Mouse (Mus musculus) forebrain, postnatal 0 days (tissue): ENCODE data around the gene Hdac10. TPM values are rescaled to one million over a fixed set of nuclear protein-coding genes. Genes with fewer than 3 reads are reported as not detected.

Experiments
- ATAC-seq: fragments of 200-750 bp; cut with Nextera tagmentation; 2 replicates; pipeline ENCODE4 v1.8.0; 2017; ENCODE audit warnings: mild to moderate bottlenecking, moderate library complexity
- DNase-seq: peaks from one replicate; pipeline ENCODE4 v3.0.0-alpha.2; 2015
- H3K27ac ChIP-seq: fragments of 300-500 bp; sonication (generic); 2 replicates; pipeline ENCODE4 v1.5.1; 2014; ENCODE audit warnings: low read depth, mild to moderate bottlenecking, antibody characterized with exemption, low read length, moderate library complexity, mixed read lengths
- H3K27me3 ChIP-seq: fragments of 300-500 bp; sonication (generic); 2 replicates; pipeline ENCODE4 v1.6.1; 2014; ENCODE audit warnings: mild to moderate bottlenecking, low read length, mixed read lengths; ENCODE audit not compliant: insufficient read depth
- H3K36me3 ChIP-seq: fragments of 300-500 bp; sonication (generic); 2 replicates; pipeline ENCODE4 v1.6.1; 2014; ENCODE audit warnings: mild to moderate bottlenecking, moderate library complexity; ENCODE audit not compliant: insufficient read depth
- H3K4me1 ChIP-seq: fragments of 300-500 bp; sonication (generic); 2 replicates; pipeline ENCODE4 v1.6.1; 2014; ENCODE audit warnings: antibody characterized with exemption; ENCODE audit not compliant: insufficient read depth
- H3K4me2 ChIP-seq: fragments of 300-500 bp; sonication (generic); 2 replicates; pipeline ENCODE4 v1.6.1; 2014; ENCODE audit warnings: low read depth, mild to moderate bottlenecking, moderate library complexity
- H3K4me3 ChIP-seq: fragments of 300-500 bp; sonication (generic); 2 replicates; pipeline ENCODE4 v1.5.1; 2014; ENCODE audit warnings: low read depth, low read length, mixed read lengths
- H3K9ac ChIP-seq: fragments of 300-500 bp; sonication (generic); 2 replicates; pipeline ENCODE4 v1.6.1; 2014; ENCODE audit warnings: mild to moderate bottlenecking
- H3K9me3 ChIP-seq: fragments of 300-500 bp; sonication (generic); 2 replicates; pipeline ENCODE4 v1.6.1; 2016; ENCODE audit warnings: low read length
- CTCF ChIP-seq: sonication (generic); IDR thresholded peaks from 2 replicates; pipeline ENCODE4 v1.5.1; 2016; ENCODE audit warnings: antibody characterized with exemption, control low read depth, low read depth
- WGBS: fragments of 180-500 bp; shearing (Covaris S2); extraction: QIAGEN DNeasy Blood & Tissue Kit; methylation state at CpG from one replicate; pipeline ENCODE4 v1.1.7; 2014; 5-methylcytosine and 5-hydroxymethylcytosine counted together
- polyA plus RNA-seq: library from polyadenylated mRNA; unstranded; fragments of >200 nt; fragmentation: Nextera tagmentation; extraction: Ambion mirVana; gene quantifications from 2 replicates; pipeline ENCODE4 v1.2.1, GENCODE M21; 2015
- total RNA-seq: library from RNA; depleted of rRNA; stranded (reverse); fragments of >200 nt; gene quantifications from 2 replicates; pipeline ENCODE4 v1.2.3, GENCODE M21; 2014; rRNA removed

Hdac10 gene
- total RNA-seq (33.1 and 44.3 TPM in 2 replicates), polyA plus RNA-seq (27.9 and 30.1 TPM in 2 replicates)

DNA sequence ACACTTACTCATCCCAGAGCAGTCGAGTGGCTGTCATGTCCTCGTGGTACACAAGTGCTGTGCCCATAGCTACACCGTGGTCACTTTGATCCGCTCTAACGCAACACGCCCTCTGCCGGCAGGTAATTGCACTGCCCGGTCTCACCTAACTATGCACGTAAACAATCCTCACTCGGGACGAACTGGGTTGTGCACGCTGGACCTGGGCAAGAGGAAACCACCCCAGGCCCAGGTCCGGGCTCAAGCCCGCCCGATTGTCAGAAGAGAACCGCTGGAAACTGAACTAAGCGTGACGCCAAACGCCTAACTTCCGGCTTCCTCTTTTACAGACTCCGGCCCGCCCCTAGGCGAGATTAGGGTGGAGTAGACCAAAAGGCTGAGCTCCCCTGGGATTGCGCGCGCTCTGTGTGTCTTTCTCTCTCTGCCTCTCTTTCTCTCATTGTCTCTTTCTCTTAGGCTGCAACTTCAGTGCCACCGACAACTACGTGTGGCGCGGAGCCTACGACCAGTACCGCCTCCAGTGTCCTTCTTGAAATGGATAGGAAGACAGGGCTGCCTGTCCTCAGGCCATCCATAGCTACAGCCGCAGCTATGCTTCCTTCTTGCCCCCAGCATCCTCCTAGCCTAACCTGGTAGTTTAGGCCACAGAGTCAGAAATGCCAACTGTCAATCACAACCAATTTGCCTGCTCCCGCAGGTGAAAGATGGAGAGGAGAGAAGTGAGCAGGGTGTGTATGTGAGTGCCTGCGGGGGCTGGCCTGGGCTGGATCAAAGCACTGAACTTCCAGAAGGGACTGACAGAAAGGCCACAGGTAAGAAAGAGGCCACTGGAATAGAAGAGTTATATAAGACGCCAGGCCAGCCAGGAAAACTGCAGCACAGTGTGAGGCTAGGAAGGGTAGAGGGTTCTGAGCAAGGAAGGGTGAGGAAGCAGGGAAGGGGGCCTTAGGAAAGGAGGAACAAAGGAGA, at the start of gene Hdac10:
Hdac10 (minus strand) TSS at position 319 of the 969 bp plus-strand sequence.
- DNase-seq (peak; percentile 87), ATAC-seq (peak; percentile 90)
- Histone ChIP-seq H3K4me3 (peak within 1 kb of the TSS; percentile 47), H3K27ac (peak within 1 kb of the TSS; percentile 70), H3K9me3 (no peaks in the 10 kb centered on the region), H3K4me1 (peaks cover 10% of the 10 kb centered on the region), H3K27me3 (no peaks in the 10 kb centered on the region), H3K4me2 (peak within 1 kb of the TSS; percentile 84), H3K36me3 (peaks cover 13% of the 10 kb centered on the region; the same call in 1 of the 2 replicates), H3K9ac (peak within 1 kb of the TSS; percentile 56)
- TF ChIP-seq CTCF: peak; percentile 95
- 4% methylated on average over 36 of the region's 36 CpGs for WGBS

DNA sequence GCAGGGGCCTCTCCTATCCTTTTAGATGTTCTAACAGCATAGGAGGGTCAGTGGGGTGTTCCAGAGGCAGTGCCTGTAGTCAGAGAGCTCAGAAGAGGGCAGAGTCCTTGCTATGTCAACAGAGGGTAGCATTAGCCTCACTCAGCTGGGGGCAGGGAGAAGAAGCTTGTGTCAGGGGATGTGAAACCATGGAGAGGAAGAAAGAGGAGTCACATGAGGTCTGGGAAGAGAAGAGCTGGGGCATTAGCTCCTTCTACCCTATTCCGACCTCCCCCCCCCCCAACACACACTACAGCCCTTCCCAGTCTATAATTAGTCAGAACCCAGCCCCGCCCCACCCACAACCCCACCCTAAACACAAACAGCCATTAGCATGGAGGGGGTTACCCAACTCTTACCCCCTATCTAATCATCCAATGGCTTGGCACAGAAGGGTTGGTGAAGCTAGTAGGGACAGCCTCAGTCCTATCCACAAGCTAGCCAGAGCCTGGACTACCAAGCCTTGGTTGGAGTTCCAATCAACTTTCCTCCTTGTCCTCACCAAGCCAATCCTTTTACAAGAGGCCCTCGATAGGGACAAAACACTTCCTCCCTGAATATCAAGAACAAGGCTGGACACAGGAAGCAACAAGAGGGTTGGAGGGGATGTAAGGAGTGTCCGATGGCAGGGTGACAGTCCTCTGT, 49.2 kb upstream of the Hdac10 start:
- ATAC-seq (no peak), DNase-seq (no peak)
- H3K9ac ChIP-seq: no peak overlapping the region
- peaks cover 41% of the 10 kb centered on the region for H3K4me1 ChIP-seq
- H3K27ac ChIP-seq: 0 out of 2 replicates have a peak overlapping the region, but pooled peaks have one; percentile 45
- H3K36me3 ChIP-seq: no peaks in the 10 kb centered on the region
- H3K4me3 ChIP-seq: no peak overlapping the region
- 60% methylated on average over 4 of the region's 4 CpGs for WGBS
- no peaks in the 10 kb centered on the region for H3K27me3 ChIP-seq
- peak overlapping the region; percentile 86 for H3K4me2 ChIP-seq
- no peak for TF ChIP-seq CTCF
- no peaks in the 10 kb centered on the region for H3K9me3 ChIP-seq

DNA sequence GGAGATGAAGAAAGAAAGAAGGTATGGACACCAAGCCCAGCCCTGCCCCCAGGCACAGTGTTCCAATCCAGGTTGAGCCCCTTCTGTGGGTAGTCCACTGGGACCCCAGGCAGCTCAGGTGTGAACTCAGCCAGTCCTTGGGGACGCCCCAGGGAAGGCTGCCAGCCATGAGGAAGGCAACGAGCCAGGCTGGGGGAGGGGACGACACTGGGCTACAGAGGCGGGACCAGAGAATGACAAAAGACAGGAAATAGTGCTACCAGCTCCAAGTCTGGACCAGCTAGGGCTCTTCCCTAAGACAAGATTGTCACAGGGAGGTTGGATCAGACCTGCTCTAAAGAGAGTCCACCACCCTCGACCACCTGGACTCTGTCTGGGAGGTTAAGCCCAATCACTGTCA, 48.6 kb upstream of the Hdac10 start:
- 0 out of 2 replicates have a peak overlapping the region, but pooled peaks have one; percentile 45 for H3K27ac ChIP-seq
- peaks cover 44% of the 10 kb centered on the region for H3K4me1 ChIP-seq
- ATAC-seq (no peak), DNase-seq (peak; percentile 47)
- H3K9me3 ChIP-seq: no peaks in the 10 kb centered on the region
- 13% methylated on average over 5 of the region's 5 CpGs for WGBS
- H3K4me3 ChIP-seq: no peak overlapping the region
- H3K36me3 ChIP-seq: no peaks in the 10 kb centered on the region
- no peaks in the 10 kb centered on the region for H3K27me3 ChIP-seq
- no peak for TF ChIP-seq CTCF
- H3K9ac ChIP-seq: no peak overlapping the region
- peak overlapping the region; percentile 24 for H3K4me2 ChIP-seq

DNA sequence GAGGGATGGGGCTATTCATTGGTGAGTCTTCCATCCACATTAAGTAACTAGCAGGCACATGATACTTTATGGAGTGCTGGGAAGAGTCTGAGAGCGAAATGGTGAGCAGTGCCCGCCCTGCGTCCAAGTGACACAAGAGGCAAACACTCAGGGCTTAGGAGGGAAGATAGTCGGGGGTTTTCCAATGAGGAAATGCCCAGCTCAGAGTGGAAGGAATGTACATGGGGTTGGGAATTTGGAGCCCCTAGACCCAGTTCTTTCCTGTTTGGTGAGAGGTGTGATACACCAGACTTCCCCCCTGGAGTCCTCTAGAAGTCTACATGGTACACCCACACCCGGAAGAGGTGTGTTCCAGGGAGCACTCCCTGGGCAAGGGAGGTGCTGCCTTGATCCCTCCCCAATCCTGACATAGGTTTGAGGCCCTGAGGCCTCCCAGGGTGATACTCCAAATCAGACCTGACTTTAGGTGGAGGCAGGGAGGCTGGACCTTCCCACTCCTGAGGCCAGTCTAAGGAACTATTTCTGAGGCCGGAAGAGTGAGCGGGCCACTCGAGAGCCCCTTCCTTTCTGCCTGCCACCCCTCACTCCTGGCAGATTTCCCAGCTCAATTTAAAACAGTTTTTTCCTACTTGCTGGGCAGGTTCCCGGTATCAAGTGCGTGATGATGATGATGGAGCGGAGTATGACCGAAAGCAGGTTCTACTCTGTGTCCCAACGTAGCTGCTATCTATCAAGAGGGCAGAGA, 47.1 kb upstream of the Hdac10 start:
- no peak for ATAC-seq
- DNase-seq: no peak
- no peak for TF ChIP-seq CTCF

DNA sequence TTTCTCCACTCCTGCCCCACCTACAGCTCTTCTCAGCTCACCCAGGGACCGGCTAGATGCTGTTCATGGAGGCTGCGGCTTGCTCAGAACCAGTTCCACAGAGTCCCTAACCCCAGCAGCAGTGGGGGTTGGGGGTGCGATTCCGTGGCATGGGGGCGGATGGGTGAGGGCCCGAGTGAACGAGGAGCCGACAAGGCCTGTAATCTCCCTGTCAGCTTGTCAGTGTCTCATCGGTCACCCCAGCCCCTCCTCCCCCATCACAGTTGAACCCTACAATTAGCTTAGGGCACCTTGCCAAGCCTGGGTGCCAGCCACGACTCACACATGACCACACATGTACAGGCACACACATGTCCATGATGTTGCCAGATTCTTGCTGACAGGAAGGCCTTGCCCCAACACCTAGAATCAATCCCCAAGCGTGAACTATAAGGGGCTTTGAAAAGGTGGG, 46.4 kb upstream of the Hdac10 start:
- Histone ChIP-seq H3K27me3 (no peaks in the 10 kb centered on the region), H3K9ac (no peak overlapping the region), H3K36me3 (no peaks in the 10 kb centered on the region), H3K4me2 (peak overlapping the region; percentile 99), H3K9me3 (no peaks in the 10 kb centered on the region), H3K4me1 (peaks cover 44% of the 10 kb centered on the region), H3K4me3 (no peak overlapping the region), H3K27ac (peak overlapping the region; percentile 29; the same call in 1 of the 2 replicates)
- DNase-seq (no peak), ATAC-seq (no peak)
- no peak for TF ChIP-seq CTCF
- 35% methylated on average over 11 of the region's 11 CpGs for WGBS

More for the DNA sequence above, 47.1 kb upstream of the Hdac10 start:
- no peak overlapping the region for H3K27ac ChIP-seq
- no peaks in the 10 kb centered on the region for H3K27me3 ChIP-seq
- WGBS: 49% methylated on average over 13 of the region's 13 CpGs
- H3K36me3 ChIP-seq: no peaks in the 10 kb centered on the region
- H3K9me3 ChIP-seq: no peaks in the 10 kb centered on the region
- H3K4me1 ChIP-seq: peaks cover 44% of the 10 kb centered on the region
- H3K4me2 ChIP-seq: no peak overlapping the region
- no peak overlapping the region for H3K4me3 ChIP-seq
- no peak overlapping the region for H3K9ac ChIP-seq

- 6% methylated on average over 15 of the region's 15 CpGs for WGBS
- Histone ChIP-seq H3K4me1 (peaks cover 39% of the 10 kb centered on the region), H3K4me3 (peak overlapping the region; percentile 58), H3K4me2 (peak overlapping the region; percentile 99), H3K27me3 (no peaks in the 10 kb centered on the region), H3K27ac (peak overlapping the region; percentile 83; the same call in 1 of the 2 replicates), H3K9me3 (no peaks in the 10 kb centered on the region), H3K9ac (peak overlapping the region; percentile 72), H3K36me3 (0 out of 2 replicates have a peak, but pooled peaks cover 2% of the 10 kb centered on the region)
- no peak for TF ChIP-seq CTCF
- DNase-seq (no peak), ATAC-seq (peak; percentile 23)
Measured at GRCm38 (mm10) chr15:89173906-89174214, 45.4 kb upstream of the Hdac10 start.
